Mouse (Mus musculus) neural tube, embryonic 12.5 days (tissue): ENCODE measurements at regions not wholly inside any gene's neighbourhood (a gene's known extent, or its start where the extent isn't known, plus 50 kb on each side); places are given as distances from the start of the nearest gene placed in this dataset.

ENCODE experiments used
- ATAC-seq: fragments of 200-750 bp; cut with Nextera tagmentation; 2 replicates; pipeline ENCODE4 v1.8.0; 2017; ENCODE audit warnings: low read depth, mild to moderate bottlenecking, moderate TSS enrichment, moderate library complexity; ENCODE audit not compliant: low FRiP score
- H3K27ac ChIP-seq: fragments of 300-500 bp; sonication (generic); 2 replicates; pipeline ENCODE4 v1.5.1; 2016
- H3K27me3 ChIP-seq: fragments of 300-500 bp; sonication (generic); replicated peaks from 2 replicates; pipeline ENCODE4 v1.6.1; 2016; ENCODE audit warnings: mild to moderate bottlenecking
- H3K36me3 ChIP-seq: fragments of 300-500 bp; sonication (generic); 2 replicates; pipeline ENCODE4 v1.6.1; 2016; ENCODE audit warnings: mild to moderate bottlenecking
- H3K4me1 ChIP-seq: fragments of 300-500 bp; sonication (generic); 2 replicates; pipeline ENCODE4 v1.6.1; 2016
- H3K4me2 ChIP-seq: fragments of 300-500 bp; sonication (generic); replicated peaks from 2 replicates; pipeline ENCODE4 v1.6.1; 2016; ENCODE audit warnings: mild to moderate bottlenecking
- H3K4me3 ChIP-seq: fragments of 300-500 bp; sonication (generic); 2 replicates; pipeline ENCODE4 v1.5.1; 2016
- H3K9ac ChIP-seq: fragments of 300-500 bp; sonication (generic); 2 replicates; pipeline ENCODE4 v1.6.1; 2016; ENCODE audit warnings: mild to moderate bottlenecking
- H3K9me3 ChIP-seq: fragments of 300-500 bp; sonication (generic); 2 replicates; pipeline ENCODE4 v1.6.1; 2016; ENCODE audit warnings: mild to moderate bottlenecking
- WGBS: fragments of 180-500 bp; shearing (Covaris S2); methylation state at CpG from one replicate; pipeline ENCODE4 v1.1.7; 2016; 5-methylcytosine and 5-hydroxymethylcytosine counted together

DNA sequence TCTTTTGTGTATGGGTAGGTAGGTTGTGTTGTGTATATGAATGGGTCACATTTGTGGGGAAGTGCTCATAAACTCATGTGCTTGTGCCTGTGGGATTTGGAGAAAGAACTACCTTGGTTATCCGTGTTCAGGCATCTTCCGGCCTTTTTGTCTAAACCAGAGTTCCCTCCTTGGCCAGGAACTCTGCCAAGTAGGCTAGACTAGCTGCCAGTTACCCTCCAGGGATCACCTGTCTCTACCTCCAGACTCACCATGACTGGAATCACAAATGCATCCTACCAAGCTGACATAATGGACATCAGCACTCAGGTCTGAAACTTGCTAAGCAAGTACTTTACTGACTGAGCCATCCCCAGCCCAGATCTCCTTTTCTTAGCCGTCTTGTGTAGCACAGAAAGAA is 97.6 kb upstream of the Nrp1 start:
- Histone ChIP-seq H3K9me3 (no peaks in the 10 kb centered on the region), H3K4me2 (no peak overlapping the region), H3K27ac (no peak overlapping the region), H3K9ac (no peak overlapping the region), H3K36me3 (no peaks in the 10 kb centered on the region), H3K4me1 (peaks cover 10% of the 10 kb centered on the region; the same call in 1 of the 2 replicates), H3K4me3 (no peak overlapping the region), H3K27me3 (no peaks in the 10 kb centered on the region)
- 90% methylated on average over 3 of the region's 3 CpGs for WGBS
- ATAC-seq: no peak

GRCm38 (mm10) chr8:128261367-128261766 is 97.0 kb upstream of the Nrp1 start:
- no peaks in the 10 kb centered on the region for H3K27me3 ChIP-seq
- H3K36me3 ChIP-seq: no peaks in the 10 kb centered on the region
- no peak for ATAC-seq
- no peaks in the 10 kb centered on the region for H3K9me3 ChIP-seq
- H3K9ac ChIP-seq: no peak overlapping the region
- WGBS: 93% methylated on average over 3 of the region's 3 CpGs
- no peak overlapping the region for H3K4me2 ChIP-seq
- H3K27ac ChIP-seq: no peak overlapping the region
- peaks cover 10% of the 10 kb centered on the region; the same call in 1 of the 2 replicates for H3K4me1 ChIP-seq
- no peak overlapping the region for H3K4me3 ChIP-seq

DNA sequence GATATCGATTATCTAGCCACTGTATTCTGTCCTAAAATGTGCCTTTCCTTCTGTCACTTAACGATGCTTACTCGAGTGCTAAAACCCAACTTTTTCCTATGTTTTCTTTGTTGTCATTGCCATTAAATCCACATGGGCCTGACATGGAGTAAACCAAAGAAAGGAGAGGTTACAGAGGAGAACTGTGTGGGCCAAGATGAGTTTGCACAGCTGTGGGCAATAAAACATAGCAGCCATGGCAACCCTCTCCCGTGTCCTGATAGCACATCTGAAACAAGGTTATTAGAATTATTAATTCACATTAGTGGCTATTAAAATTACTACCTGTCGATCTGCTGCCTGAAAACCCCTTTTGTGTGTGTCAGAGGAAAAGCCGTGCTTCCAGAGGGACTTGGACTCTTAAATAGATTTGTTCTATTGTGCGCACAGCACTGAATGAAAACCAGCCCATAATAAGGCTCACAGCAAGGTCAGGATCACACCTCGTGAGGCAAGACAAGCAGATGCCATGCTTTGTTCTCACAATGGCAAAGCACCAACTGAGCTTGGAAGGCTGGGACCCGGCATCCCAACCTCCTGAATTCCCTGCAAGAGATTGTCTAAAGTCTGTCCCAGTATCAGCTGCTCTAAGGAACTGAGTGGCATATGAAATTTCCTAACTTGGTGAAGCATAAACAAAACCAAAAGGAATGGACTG is 95.0 kb upstream of the Nrp1 start:
- Histone ChIP-seq H3K4me2 (no peak overlapping the region), H3K27me3 (no peaks in the 10 kb centered on the region), H3K36me3 (no peaks in the 10 kb centered on the region), H3K4me1 (peaks cover 13% of the 10 kb centered on the region; the same call in 1 of the 2 replicates), H3K27ac (no peak overlapping the region), H3K9me3 (no peaks in the 10 kb centered on the region), H3K9ac (no peak overlapping the region), H3K4me3 (no peak overlapping the region)
- 11% methylated on average over 9 of the region's 9 CpGs for WGBS
- peak; percentile 76 for ATAC-seq

GRCm38 (mm10) chr8:128267261-128267660 is 91.1 kb upstream of the Nrp1 start:
- Histone ChIP-seq H3K9me3 (no peaks in the 10 kb centered on the region), H3K9ac (no peak overlapping the region), H3K4me1 (peaks cover 13% of the 10 kb centered on the region; the same call in 1 of the 2 replicates), H3K4me3 (no peak overlapping the region), H3K36me3 (no peaks in the 10 kb centered on the region), H3K27ac (no peak overlapping the region), H3K27me3 (no peaks in the 10 kb centered on the region), H3K4me2 (no peak overlapping the region)
- ATAC-seq: no peak
- WGBS: 58% methylated on average over 4 of the region's 4 CpGs

DNA sequence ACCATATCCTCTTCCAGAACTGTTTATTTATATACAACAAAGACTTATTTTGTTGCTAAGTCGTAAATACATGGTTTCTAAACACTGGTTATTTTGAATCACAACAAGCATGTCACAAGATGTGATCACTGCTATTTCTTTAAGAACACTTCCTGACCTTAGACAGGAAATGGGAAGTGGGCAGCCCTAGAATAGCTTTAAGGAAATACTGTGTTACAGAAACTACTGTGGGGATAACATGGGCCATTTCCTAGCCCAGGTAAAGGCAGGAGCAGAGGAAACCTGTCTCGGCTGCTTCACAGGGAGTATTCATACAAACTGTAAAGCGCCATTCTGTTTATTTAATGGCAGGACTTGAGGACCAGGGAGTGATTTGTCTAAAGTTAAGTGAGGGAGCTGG is 90.4 kb upstream of the Nrp1 start:
- no peaks in the 10 kb centered on the region for H3K9me3 ChIP-seq
- no peak overlapping the region for H3K27ac ChIP-seq
- H3K4me1 ChIP-seq: peaks cover 13% of the 10 kb centered on the region; the same call in 1 of the 2 replicates
- WGBS: 76% methylated on average over 3 of the region's 3 CpGs
- no peak overlapping the region for H3K4me3 ChIP-seq
- H3K36me3 ChIP-seq: no peaks in the 10 kb centered on the region
- no peak overlapping the region for H3K9ac ChIP-seq
- no peaks in the 10 kb centered on the region for H3K27me3 ChIP-seq
- H3K4me2 ChIP-seq: no peak overlapping the region
- no peak for ATAC-seq

DNA sequence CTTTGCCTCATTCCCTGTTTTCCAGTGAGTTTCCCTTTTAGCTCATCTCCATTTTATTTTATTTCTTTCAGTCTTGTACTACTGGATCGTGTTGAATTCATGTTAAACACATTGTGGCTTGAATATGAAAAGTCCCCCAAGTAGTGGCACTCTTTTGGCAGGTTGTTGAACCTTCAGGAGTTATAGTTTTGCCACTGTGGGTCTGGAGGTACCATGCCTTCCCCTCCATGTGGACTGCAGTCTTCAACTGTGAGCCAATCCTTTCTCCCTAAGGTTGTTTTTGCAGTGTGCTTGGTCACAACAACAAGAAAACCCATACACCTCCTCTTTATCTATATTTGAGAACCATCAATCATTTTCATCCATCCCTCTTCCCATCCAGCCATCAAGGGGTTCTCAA is 88.9 kb upstream of the Nrp1 start:
- Histone ChIP-seq H3K4me1 (0 out of 2 replicates have a peak, but pooled peaks cover 3% of the 10 kb centered on the region), H3K9ac (no peak overlapping the region), H3K36me3 (no peaks in the 10 kb centered on the region), H3K4me2 (no peak overlapping the region), H3K9me3 (no peaks in the 10 kb centered on the region), H3K27me3 (no peaks in the 10 kb centered on the region), H3K4me3 (no peak overlapping the region), H3K27ac (no peak overlapping the region)
- no peak for ATAC-seq
- 73% methylated on average over 1 of the region's 1 CpGs for WGBS

- Histone ChIP-seq H3K36me3 (no peaks in the 10 kb centered on the region), H3K9ac (no peak overlapping the region), H3K27me3 (no peaks in the 10 kb centered on the region), H3K9me3 (no peaks in the 10 kb centered on the region), H3K4me1 (no peaks in the 10 kb centered on the region), H3K27ac (no peak overlapping the region), H3K4me3 (no peak overlapping the region), H3K4me2 (no peak overlapping the region)
- WGBS: 38% methylated on average over 3 of the region's 3 CpGs
- ATAC-seq: no peak
These were observed 85.5 kb upstream of the Nrp1 start for GRCm38 (mm10) chr8:128272866-128273344.

DNA sequence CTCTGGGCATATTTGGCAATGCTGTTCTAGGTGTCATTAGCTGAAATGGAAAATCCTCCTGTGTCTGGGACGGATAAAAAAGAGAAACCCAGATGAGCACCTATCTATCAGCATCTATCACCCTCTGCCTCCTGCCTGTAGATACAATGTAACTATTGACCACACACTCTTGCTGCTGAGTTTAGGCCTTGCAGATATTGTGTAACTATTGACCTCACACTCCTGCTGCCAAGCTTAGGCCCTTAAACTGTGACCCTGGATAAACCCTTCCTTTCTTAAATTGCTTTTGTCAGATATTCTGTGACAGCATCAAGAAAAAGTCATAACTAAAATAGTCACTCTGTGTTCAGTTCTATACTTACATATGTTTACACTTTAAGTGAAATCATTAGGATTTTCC is 81.9 kb upstream of the Nrp1 start:
- Histone ChIP-seq H3K4me2 (no peak overlapping the region), H3K27me3 (no peaks in the 10 kb centered on the region), H3K4me1 (no peaks in the 10 kb centered on the region), H3K9ac (no peak overlapping the region), H3K9me3 (no peaks in the 10 kb centered on the region), H3K36me3 (no peaks in the 10 kb centered on the region), H3K27ac (no peak overlapping the region), H3K4me3 (no peak overlapping the region)
- WGBS: 77% methylated on average over 1 of the region's 1 CpGs
- ATAC-seq: no peak

GRCm38 (mm10) chr8:128282802-128283201 is 75.6 kb upstream of the Nrp1 start:
- Histone ChIP-seq H3K4me2 (no peak overlapping the region), H3K4me3 (no peak overlapping the region), H3K27ac (no peak overlapping the region), H3K36me3 (no peaks in the 10 kb centered on the region), H3K4me1 (no peaks in the 10 kb centered on the region), H3K9me3 (no peaks in the 10 kb centered on the region), H3K27me3 (no peaks in the 10 kb centered on the region), H3K9ac (no peak overlapping the region)
- no peak for ATAC-seq
- 82% methylated on average over 3 of the region's 3 CpGs for WGBS

DNA sequence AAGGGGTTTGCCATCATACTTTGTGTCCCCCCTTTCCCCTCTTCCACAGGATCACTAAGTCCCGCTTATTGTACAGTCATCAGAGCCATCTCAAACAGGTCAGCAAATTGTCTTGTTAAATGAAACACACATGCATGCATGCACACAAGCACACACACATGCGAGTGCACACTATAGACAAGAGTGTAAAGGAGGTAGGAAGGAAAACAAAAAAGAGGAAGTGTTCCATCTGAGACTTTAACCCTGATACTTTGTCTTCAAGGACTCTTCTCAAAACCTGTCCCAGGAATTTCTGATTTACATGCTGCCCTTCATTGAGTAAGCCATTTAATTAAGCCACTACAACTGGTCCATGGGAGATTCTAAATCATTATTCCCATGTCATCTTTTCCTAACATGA is 75.0 kb upstream of the Nrp1 start:
- no peaks in the 10 kb centered on the region for H3K27me3 ChIP-seq
- no peak for ATAC-seq
- no peak overlapping the region for H3K9ac ChIP-seq
- no peaks in the 10 kb centered on the region for H3K9me3 ChIP-seq
- no peak overlapping the region for H3K4me3 ChIP-seq
- no peak overlapping the region for H3K27ac ChIP-seq
- WGBS: 83% methylated on average over 2 of the region's 2 CpGs
- no peak overlapping the region for H3K4me2 ChIP-seq
- H3K4me1 ChIP-seq: no peaks in the 10 kb centered on the region
- no peaks in the 10 kb centered on the region for H3K36me3 ChIP-seq

DNA sequence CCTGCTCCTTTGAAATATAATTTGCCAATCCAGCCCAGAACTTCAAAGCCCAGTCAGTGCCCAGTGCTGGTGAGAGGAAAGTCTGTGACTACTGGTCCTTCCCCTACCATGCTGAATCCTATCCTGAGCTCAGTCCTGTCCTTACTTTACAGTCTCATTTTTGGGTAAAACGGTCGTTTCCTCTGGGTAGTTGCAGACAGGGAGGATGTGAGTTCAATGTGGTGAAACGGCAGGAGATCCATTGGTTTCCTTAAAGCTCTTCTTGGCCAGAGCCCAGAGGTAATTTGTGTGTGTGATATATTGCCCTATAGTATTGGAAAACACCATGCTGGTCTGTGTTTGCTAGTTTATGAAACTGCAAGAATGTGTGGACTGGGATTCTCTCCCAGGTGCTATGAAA is 73.6 kb upstream of the Nrp1 start:
- H3K27ac ChIP-seq: no peak overlapping the region
- H3K4me2 ChIP-seq: no peak overlapping the region
- no peaks in the 10 kb centered on the region for H3K36me3 ChIP-seq
- no peaks in the 10 kb centered on the region for H3K4me1 ChIP-seq
- WGBS: 51% methylated on average over 3 of the region's 3 CpGs
- no peak overlapping the region for H3K4me3 ChIP-seq
- no peak overlapping the region for H3K9ac ChIP-seq
- no peak for ATAC-seq
- H3K9me3 ChIP-seq: no peaks in the 10 kb centered on the region
- H3K27me3 ChIP-seq: no peaks in the 10 kb centered on the region

DNA sequence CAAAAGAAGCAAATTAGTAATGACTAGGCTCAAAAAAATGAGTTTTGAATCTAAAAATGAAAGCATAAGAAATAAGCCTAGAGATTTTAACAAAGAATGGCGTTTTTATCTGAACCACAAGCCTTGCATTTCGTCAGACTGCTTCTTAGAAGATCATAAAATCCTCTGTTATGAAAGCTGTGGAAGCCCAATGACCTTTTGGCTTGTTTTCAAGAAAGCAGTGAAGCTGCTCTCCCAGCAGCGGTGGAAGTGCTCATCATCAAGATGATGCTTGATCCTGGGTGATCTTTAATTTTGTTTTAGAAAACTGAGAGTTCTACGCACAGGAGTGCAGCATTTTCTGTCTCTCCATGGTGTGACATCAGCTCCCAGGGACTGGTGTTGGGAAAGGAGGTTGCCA is 68.3 kb upstream of the Nrp1 start:
- Histone ChIP-seq H3K4me2 (no peak overlapping the region), H3K27ac (no peak overlapping the region), H3K4me1 (no peaks in the 10 kb centered on the region), H3K4me3 (no peak overlapping the region), H3K27me3 (no peaks in the 10 kb centered on the region), H3K9ac (no peak overlapping the region), H3K36me3 (no peaks in the 10 kb centered on the region), H3K9me3 (no peaks in the 10 kb centered on the region)
- no peak for ATAC-seq
- 72% methylated on average over 4 of the region's 4 CpGs for WGBS

GRCm38 (mm10) chr8:128292394-128292793 is 66.0 kb upstream of the Nrp1 start:
- WGBS: 86% methylated on average over 6 of the region's 6 CpGs
- no peaks in the 10 kb centered on the region for H3K4me1 ChIP-seq
- H3K9ac ChIP-seq: no peak overlapping the region
- no peak overlapping the region for H3K4me2 ChIP-seq
- no peak overlapping the region for H3K27ac ChIP-seq
- H3K36me3 ChIP-seq: no peaks in the 10 kb centered on the region
- no peak for ATAC-seq
- no peaks in the 10 kb centered on the region for H3K27me3 ChIP-seq
- no peak overlapping the region for H3K4me3 ChIP-seq
- H3K9me3 ChIP-seq: no peaks in the 10 kb centered on the region
